Mouse (Mus musculus): ENCODE results near the gene Ppox.
A peak's percentile ranks its signal among the peaks of the same experiment; 100 is the strongest.

Ppox gene

GRCm38 (mm10) chr1:171265971-171266744 is 14.8 kb downstream of the Ppox start:
- no peak for DNase-seq (ENCODE audit: low read depth, low spot score)

GRCm38 (mm10) chr1:171263666-171264461 is 17.1 kb downstream of the Ppox start:
- DNase-seq (ENCODE audit: low read depth, low spot score): no peak

- peak; percentile 83 for DNase-seq (ENCODE audit: low read depth, low spot score)
Observed at GRCm38 (mm10) chr1:171263185-171263611, 17.8 kb downstream of the Ppox start.

GRCm38 (mm10) chr1:171262594-171263130 is 18.3 kb downstream of the Ppox start:
- DNase-seq (ENCODE audit: low read depth, low spot score): peak; percentile 79

- no peak for DNase-seq (ENCODE audit: low read depth, low spot score)
Observed at GRCm38 (mm10) chr1:171260316-171260715, 20.7 kb downstream of the Ppox start.

DNA sequence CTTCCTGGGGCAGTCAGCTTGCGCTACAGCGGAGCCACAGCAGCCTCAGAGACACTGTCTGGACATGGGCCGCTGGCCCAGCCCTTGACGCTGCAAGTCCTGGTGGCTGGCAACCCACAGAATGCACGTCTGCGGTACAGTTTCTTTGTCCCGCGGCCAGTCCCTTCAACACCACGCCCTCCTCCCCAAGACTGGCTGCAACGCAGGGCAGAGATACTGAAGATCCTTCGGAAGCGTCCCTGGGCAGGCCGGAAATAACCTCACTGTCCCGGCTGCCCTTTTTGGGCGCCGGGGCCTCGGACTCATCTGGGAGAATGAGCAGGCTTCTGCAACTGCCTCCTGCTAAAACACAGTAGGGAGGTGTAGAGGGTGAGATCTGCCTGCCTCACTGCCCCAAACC is 22.1 kb downstream of the Ppox start:
- no peak for DNase-seq (ENCODE audit: low read depth, low spot score)

DNA sequence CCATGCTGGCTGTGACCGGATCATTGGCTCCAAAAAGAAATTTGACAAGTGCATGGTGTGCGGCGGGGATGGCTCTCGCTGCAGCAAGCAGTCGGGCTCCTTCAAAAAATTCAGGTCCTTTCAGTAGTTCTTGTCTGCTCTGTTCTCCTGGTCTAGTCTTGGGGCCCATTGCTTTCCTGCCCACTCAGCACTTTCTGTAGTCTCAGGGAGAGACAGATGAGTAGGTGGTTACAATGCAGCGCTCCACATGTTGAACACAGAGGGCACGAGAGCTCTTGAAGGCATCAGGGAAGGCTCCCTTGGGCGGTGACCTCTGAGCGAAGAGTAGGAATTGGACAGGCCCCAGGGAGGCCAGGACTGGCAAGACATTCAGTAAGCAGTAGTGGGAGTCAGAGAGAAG is 23.2 kb downstream of the Ppox start:
- no peak for DNase-seq (ENCODE audit: low read depth, low spot score)

DNA sequence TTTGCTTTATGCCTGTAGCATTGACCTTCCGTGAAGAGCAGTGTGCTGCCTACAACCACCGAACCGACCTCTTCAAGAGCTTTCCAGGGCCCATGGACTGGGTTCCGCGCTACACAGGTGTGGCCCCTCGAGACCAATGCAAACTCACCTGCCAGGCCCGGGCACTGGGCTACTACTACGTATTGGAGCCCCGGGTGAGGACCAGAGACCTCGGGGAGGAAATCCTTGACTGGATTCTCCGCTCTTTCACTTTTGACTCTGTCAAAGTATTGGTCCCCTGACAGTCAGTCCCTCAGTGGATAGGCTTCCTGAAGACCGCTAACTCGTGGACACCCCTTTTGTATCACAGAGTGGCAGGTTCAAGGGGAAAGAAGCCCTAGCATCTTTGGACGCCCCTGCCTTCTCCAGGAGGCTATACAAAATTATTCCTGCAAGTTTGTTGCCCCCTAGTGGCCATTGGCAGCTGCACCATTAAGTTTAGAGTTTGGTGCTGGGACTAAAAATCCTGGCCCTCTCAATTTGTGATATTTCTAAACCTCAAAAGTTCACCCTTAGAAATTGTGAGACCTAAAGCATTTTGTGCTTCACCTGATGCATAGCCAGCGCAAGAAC is 23.9 kb downstream of the Ppox start:
- no peak for DNase-seq (ENCODE audit: low read depth, low spot score)

DNA sequence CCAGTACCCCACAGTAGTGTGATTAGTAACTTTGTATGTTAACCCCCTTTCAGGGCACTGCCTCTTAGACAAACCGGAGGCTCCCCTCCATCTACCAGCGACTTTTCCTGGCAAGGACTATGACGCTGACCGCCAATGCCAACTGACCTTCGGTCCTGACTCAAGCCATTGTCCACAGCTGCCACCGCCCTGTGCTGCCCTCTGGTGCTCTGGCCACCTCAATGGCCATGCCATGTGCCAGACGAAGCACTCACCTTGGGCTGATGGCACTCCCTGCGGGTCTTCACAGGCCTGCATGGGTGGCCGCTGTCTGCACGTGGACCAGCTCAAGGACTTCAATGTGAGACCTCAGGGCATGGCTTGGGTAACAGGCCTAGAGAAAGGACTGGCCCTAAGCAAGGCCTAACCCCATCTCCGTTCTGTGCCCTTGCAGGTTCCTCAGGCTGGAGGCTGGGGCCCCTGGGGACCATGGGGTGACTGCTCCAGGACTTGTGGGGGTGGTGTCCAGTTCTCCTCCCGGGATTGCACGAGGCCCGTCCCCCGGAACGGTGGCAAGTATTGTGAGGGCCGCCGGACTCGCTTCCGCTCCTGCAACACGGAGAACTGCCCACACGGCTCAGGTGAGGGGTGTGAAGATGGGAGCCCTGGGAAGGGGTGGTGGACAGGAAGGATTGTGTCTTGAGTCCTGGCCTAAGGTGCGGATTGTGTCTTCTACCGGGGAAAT is 24.7 kb downstream of the Ppox start:
- DNase-seq (ENCODE audit: low read depth, low spot score): no peak

DNA sequence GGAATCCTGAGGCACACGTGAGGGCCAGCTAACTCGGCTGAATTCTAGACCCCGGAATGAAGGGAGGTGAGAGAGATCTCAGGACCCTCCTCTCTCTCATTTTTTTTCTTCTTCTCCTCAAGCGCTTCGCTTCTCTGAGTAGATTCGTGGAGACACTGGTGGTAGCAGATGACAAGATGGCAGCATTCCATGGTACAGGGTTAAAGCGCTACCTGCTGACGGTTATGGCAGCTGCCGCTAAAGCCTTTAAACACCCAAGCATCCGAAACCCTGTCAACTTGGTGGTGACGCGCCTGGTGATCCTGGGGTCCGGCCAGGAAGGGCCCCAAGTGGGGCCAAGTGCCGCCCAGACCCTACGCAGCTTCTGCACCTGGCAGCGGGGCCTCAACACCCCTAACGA is 28.6 kb downstream of the Ppox start:
- no peak for DNase-seq (ENCODE audit: low read depth, low spot score)

DNA sequence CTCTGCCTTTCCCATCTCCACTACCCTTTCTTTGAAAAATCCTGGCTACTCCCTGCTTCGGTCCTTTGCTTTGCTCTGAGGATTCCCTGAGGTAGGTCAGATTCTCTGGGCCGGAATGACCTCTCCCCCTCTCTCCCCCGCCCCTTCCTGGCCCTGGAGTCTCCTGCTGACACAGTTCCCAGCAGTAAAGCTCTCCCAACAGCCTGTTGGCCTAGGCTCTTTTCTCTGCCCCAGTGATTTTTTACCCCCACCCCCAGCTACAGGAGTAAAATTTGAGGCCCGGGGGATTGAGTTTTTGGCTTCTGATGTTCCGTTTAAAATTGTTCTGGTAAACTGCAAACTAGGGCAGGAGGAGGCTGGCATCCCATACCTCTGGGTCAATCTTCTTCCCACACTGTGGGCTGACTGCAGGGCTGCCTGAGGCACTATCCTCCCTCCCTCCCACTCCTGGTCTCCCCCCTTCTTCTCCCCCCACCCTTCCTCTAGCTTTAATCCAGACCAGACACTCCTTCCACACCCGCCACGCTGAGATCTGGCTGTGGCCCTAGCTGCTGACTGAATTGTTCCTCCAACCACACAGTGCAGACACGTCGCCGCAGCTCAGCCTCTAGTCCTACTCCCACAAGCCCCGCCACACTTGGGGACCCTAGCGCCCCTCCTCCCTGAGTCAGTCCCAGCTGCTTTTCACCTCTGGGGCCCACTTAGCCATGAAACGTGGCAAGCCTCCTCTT is 29.2 kb downstream of the Ppox start:
- no peak for DNase-seq (ENCODE audit: low read depth, low spot score)

GRCm38 (mm10) chr1:171250680-171251593 is 30.0 kb downstream of the Ppox start, which contains the start of gene Ndufs2:
Gene Ndufs2, minus strand, starts transcription at chr1:171251388.
- DNase-seq (ENCODE audit: low read depth, low spot score): no peak

DNA sequence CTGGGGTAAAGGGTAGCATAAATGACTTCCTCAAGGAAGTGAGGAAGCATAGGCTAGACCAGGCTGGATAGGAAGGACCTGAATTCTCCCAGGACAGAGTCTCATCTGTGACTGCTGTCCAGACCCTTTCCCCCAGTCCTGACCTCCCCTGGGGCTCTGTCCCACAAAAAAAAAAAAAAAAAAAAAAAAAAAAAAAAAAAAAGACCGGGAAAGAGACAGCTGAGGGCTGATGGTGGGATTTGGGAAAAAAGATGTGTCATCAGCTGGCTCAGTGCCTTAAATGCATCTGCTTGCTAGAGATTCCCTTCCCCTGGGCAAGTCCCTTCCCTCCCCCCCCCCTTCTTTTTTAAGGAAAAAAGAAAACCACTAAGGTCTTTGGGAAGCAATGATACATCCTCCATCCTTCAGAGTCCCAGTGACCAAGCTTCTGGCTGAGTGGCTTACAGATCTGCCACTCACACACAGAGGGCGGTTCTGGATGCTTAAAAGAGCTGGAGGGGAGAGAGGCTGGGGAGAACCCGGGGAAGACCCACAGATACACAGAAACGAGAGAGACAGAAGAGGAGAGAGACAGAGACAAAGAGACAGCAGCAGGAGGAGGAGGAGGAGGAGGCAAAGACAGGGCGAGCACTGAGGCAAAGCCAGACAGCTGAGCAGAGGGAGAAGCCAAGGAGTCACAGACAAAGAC is 30.9 kb downstream of the Ppox start, which contains the start of gene Adamts4:
TSS of gene Adamts4 (plus strand) at position 509 of the 688 bp plus-strand sequence.
- DNase-seq (ENCODE audit: low read depth, low spot score): no peak

- DNase-seq (ENCODE audit: low read depth, low spot score): no peak
Observed at GRCm38 (mm10) chr1:171248386-171249226, 32.4 kb downstream of the Ppox start.

GRCm38 (mm10) chr1:171247916-171248315 is 33.1 kb downstream of the Ppox start:
- DNase-seq (ENCODE audit: low read depth, low spot score): no peak

DNA sequence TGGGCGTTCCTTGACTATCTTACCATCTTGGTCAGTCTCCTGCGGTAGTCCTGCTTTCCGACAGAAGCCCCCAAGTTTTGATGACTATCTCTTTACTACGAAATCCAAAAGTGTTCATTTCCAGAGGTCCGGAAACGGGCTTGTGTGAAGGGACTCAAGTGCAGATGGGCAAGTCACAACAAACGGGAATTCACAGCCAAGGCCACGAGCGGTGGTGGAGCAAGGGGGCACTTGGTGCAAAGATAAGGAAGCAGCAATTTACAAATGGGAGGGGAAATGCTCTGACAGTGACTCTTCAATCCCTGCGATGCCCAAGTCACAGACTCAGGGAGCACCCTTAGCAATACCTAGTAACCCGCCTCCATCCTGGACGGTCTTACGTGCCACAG is 33.5 kb downstream of the Ppox start:
- no peak for DNase-seq (ENCODE audit: low read depth, low spot score)

DNA sequence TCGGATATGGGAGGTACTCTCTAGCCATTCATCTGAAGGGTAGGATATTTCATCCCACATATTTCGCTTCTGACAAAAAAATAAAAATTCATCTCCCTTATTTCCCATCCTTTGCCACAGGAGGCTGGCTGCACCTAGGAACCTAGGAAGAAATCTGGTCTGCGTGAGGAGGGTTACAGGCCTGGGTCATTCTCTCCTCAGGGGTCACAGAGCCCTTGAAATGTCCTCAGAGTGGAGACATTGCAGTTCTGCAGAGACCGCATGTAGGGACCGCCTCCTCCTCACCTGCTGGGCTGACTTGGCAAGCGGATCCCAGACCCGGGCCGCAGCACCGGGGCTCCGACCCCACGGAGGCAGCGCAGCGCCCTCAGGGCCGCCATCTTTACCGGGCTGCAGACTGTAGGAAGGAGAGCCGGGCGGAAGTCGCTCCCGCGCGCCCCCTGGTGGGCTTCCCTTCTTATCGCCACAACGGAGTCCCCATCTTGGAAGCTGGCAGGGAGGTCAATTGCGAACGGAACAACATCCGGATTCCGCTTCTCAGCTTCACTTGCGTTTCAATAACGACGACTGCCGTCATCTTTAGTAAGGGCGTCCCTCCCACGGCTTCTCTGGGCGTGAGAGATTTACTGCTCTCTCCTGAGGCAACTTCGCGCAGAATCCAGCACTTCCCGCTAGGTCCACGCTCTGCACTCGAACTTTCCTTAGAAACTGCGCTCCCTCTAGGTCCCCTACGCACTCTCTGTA is 34.1 kb downstream of the Ppox start:
- peak; percentile 97 for DNase-seq (ENCODE audit: low read depth, low spot score)
